Mouse (Mus musculus): ENCODE data around the gene Spag8. TPM values are rescaled to one million over a fixed set of nuclear protein-coding genes. Genes with fewer than 3 reads are reported as not detected.

Spag8 gene
- polyA plus RNA-seq, 1 experiment: 0.02 TPM

DNA sequence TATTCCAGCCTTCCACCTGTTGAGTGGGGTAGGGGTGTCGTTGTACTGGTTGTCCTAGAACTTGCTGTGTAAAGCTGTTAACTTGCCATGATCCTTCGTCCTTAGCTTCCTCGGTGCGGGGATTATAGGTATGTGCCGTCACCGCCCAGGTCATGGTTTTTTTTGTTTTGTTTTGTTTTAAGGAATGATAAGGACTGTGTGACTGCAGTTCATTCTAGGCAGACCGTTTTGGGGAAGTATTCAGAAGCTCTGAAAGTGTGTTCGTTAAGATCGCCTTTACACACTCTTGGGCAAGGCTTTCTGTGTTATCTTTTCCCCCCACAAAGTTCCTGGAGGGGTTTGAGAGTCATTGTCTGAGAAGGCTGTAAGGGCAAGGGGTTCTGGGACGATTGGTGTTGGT, 40.9 kb downstream of the Spag8 start:
- H3K4me2 ChIP-seq (ENCODE audit: low read depth): no peak overlapping the region
- no peak for TF ChIP-seq MAX (IDR thresholded peaks at IDR 0.05; ENCODE audit: low read depth)
- no peak for TF ChIP-seq POLR2A (IDR thresholded peaks at IDR 0.05; ENCODE audit: insufficient read length, low read depth)
- no peak overlapping the region for H3ac ChIP-seq (ENCODE audit: control insufficient read depth, insufficient read length)

DNA sequence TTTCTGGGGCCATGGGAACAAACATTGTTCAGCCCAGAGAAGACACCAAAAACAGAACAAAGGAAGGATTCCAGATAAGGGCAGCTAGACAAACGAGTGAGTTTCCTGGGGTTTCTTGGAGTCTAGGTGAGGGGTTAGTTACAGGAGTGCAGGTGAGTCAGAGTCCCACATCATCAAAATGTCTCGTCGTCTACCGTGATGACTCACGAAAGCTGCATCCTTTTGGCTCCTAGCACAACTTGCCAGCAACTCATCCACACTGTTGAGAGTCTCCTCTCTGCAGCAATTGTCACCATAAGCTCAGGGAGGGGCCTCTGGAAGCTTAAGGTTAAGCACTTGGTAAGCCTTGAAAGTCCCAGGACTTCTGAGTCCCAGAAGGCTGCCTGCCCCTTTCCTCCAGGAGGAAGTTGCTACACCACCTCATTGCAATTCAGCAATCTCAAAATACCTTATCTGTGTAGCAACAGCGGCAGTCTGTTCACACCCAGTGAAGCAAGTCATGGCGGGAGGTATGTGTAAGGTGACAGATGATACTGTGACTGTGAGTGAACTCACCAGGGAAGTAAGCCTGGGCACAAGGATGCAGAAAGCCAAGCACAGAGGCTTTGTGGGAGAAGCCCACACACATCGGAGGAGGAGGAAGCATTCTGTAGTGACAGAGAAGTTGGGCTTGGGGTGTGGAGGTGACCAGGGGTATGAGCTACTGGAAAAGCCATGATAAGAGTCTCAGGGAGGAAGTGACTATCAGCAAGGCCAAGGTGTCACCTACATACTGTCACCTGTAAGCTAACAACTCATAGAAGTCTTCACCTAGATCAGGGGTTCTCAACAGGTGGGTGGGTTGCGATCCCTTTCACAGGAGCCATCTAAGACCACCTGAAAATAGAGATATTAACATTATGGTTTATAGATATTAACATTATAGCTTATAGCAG, 48.4 kb downstream of the Spag8 start:
- Histone ChIP-seq H3K4me2 (ENCODE audit: low read depth) (no peak overlapping the region), H3K27me3 (ENCODE audit: control insufficient read depth, insufficient read depth, insufficient read length) (no peaks in the 10 kb centered on the region), H3ac (ENCODE audit: control insufficient read depth, insufficient read length) (no peak overlapping the region), H3K36me3 (ENCODE audit: control insufficient read depth, insufficient read depth) (no peaks in the 10 kb centered on the region), H3K4me3 (no peak overlapping the region), H3K79me2 (ENCODE audit: control insufficient read depth, insufficient read depth) (no peaks in the 10 kb centered on the region)
- TF ChIP-seq USF1 (IDR thresholded peaks at IDR 0.05; ENCODE audit: low read depth) (no peak), CEBPB (IDR thresholded peaks at IDR 0.05; ENCODE audit: insufficient read depth, poor library complexity, severe bottlenecking) (no peak), POLR2A (IDR thresholded peaks at IDR 0.05; ENCODE audit: insufficient read length, low read depth) (no peak), SRF (IDR thresholded peaks at IDR 0.05; ENCODE audit: control insufficient read depth, insufficient read length, low read depth) (no peak), TCF3 (IDR thresholded peaks at IDR 0.05; ENCODE audit: insufficient read length, low read depth) (no peak), MYOG (IDR thresholded peaks at IDR 0.05; ENCODE audit: control insufficient read depth in 1 of 3, insufficient read depth in 1 of 3, insufficient read length in 2 of 3, low read depth in 2 of 3) (no peak), TCF12 (IDR thresholded peaks at IDR 0.05; ENCODE audit: insufficient read depth, poor library complexity, severe bottlenecking) (no peak), MAX (IDR thresholded peaks at IDR 0.05; ENCODE audit: low read depth) (no peak), POLR2AphosphoS2 (IDR thresholded peaks at IDR 0.05; ENCODE audit: insufficient read length, low read depth) (no peak)

More for the DNA sequence above, 40.9 kb downstream of the Spag8 start:
- Histone ChIP-seq H3K4me3 (no peak overlapping the region), H3K27me3 (ENCODE audit: control insufficient read depth, insufficient read depth, insufficient read length) (peaks cover 15% of the 10 kb centered on the region), H3K36me3 (ENCODE audit: control insufficient read depth, insufficient read depth) (no peaks in the 10 kb centered on the region), H3K79me2 (ENCODE audit: control insufficient read depth, insufficient read depth) (no peaks in the 10 kb centered on the region)

DNA sequence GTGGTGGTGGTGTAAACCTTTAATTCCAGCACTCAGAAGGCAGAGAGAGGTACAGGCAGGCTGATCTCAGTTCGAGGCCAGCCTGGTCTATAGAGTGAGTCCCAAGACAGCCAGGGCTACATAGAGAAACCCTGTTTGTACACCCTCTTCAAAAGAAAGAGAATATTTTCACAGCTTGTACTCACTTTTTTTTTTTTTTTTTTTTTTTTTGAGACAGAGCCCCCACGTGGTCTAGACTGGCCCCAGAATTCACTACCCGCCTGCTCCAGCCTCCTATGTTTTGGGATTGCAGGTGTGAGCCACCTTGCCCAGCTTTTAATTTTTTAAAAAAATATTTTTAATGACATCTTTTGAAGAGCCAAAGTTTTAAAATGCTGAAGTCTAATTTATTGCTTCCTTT, 49.3 kb downstream of the Spag8 start:
- no peak overlapping the region for H3K4me2 ChIP-seq (ENCODE audit: low read depth)
- no peaks in the 10 kb centered on the region for H3K79me2 ChIP-seq (ENCODE audit: control insufficient read depth, insufficient read depth)
- no peak overlapping the region for H3K4me3 ChIP-seq
- H3K36me3 ChIP-seq (ENCODE audit: control insufficient read depth, insufficient read depth): no peaks in the 10 kb centered on the region
- no peak overlapping the region for H3ac ChIP-seq (ENCODE audit: control insufficient read depth, insufficient read length)
- no peaks in the 10 kb centered on the region for H3K27me3 ChIP-seq (ENCODE audit: control insufficient read depth, insufficient read depth, insufficient read length)
- TF ChIP-seq TCF3 (IDR thresholded peaks at IDR 0.05; ENCODE audit: insufficient read length, low read depth): no peak
- no peak for TF ChIP-seq CEBPB (IDR thresholded peaks at IDR 0.05; ENCODE audit: insufficient read depth, poor library complexity, severe bottlenecking)
- no peak for TF ChIP-seq E2F4 (IDR thresholded peaks at IDR 0.05; ENCODE audit: insufficient read depth)
- TF ChIP-seq MYOD1 (IDR thresholded peaks at IDR 0.05; ENCODE audit: control insufficient read depth in 1 of 3, insufficient read length in 2 of 3, low read depth in 2 of 3): no peak
- TF ChIP-seq MYOG (IDR thresholded peaks at IDR 0.05; ENCODE audit: control insufficient read depth in 1 of 3, insufficient read depth in 1 of 3, insufficient read length in 2 of 3, low read depth in 2 of 3): no peak
- no peak for TF ChIP-seq MAX (IDR thresholded peaks at IDR 0.05; ENCODE audit: low read depth)
- no peak for TF ChIP-seq TCF12 (IDR thresholded peaks at IDR 0.05; ENCODE audit: insufficient read depth, poor library complexity, severe bottlenecking)
- TF ChIP-seq SRF (IDR thresholded peaks at IDR 0.05; ENCODE audit: control insufficient read depth, insufficient read length, low read depth): no peak

Other genes starting within 250 kb of the Spag8 start
- gene Fam166b, start 224.5 kb downstream of the Spag8 start, polyA plus RNA-seq (2012; fragmentation: generic; extraction: Trizol): 0.04 TPM
- gene Tesk1, start 211.7 kb downstream of the Spag8 start, polyA plus RNA-seq (2012; fragmentation: generic; extraction: Trizol): 40.4 TPM
- 0.74 TPM for gene Cd72, start 199.0 kb downstream of the Spag8 start, polyA plus RNA-seq (2012; fragmentation: generic; extraction: Trizol)
- not detected for gene Sit1, start 169.9 kb downstream of the Spag8 start, polyA plus RNA-seq (2012; fragmentation: generic; extraction: Trizol)
- 111 TPM for gene Ccdc107, start 160.7 kb downstream of the Spag8 start, polyA plus RNA-seq (2012; fragmentation: generic; extraction: Trizol)
- gene Arhgef39, start 153.9 kb downstream of the Spag8 start, polyA plus RNA-seq (2012; fragmentation: generic; extraction: Trizol): 5.7 TPM
- 10.7 TPM for gene Car9, start 146.6 kb downstream of the Spag8 start, polyA plus RNA-seq (2012; fragmentation: generic; extraction: Trizol)
- gene Tpm2, start 129.8 kb downstream of the Spag8 start, polyA plus RNA-seq (2012; fragmentation: generic; extraction: Trizol): 2,542 TPM
- 73.9 TPM for gene Creb3, start 91.3 kb downstream of the Spag8 start, polyA plus RNA-seq (2012; fragmentation: generic; extraction: Trizol)
- 225 TPM for gene Tln1, start 90.9 kb downstream of the Spag8 start, polyA plus RNA-seq (2012; fragmentation: generic; extraction: Trizol)
- 28.6 TPM for gene Rgp1, start 74.9 kb downstream of the Spag8 start, polyA plus RNA-seq (2012; fragmentation: generic; extraction: Trizol)
- 5.9 TPM for gene Gba2, start 74.7 kb downstream of the Spag8 start, polyA plus RNA-seq (2012; fragmentation: generic; extraction: Trizol)
- gene Msmp, start 69.1 kb downstream of the Spag8 start, polyA plus RNA-seq (2012; fragmentation: generic; extraction: Trizol): not detected
- gene Npr2, start 21.7 kb downstream of the Spag8 start, polyA plus RNA-seq (2012; fragmentation: generic; extraction: Trizol): 9.1 TPM
- 99.1 TPM for gene Hint2, start 2.9 kb upstream of the Spag8 start, polyA plus RNA-seq (2012; fragmentation: generic; extraction: Trizol)
- 1.7 TPM for gene Tmem8b, start 15.4 kb upstream of the Spag8 start, polyA plus RNA-seq (2012; fragmentation: generic; extraction: Trizol)
- 3.4 TPM for gene Fam221b, start 15.6 kb upstream of the Spag8 start, polyA plus RNA-seq (2012; fragmentation: generic; extraction: Trizol)
- not detected for gene Olfr70, start 47.2 kb upstream of the Spag8 start, polyA plus RNA-seq (2012; fragmentation: generic; extraction: Trizol)
- gene Olfr71, start 56.7 kb upstream of the Spag8 start, polyA plus RNA-seq (2012; fragmentation: generic; extraction: Trizol): not detected
- gene Hrct1, start 73.6 kb upstream of the Spag8 start, polyA plus RNA-seq (2012; fragmentation: generic; extraction: Trizol): 0.78 TPM
- 0.02 TPM for gene Spaar, start 76.4 kb upstream of the Spag8 start, polyA plus RNA-seq (2012; fragmentation: generic; extraction: Trizol)
- gene Olfr159, start 117.4 kb upstream of the Spag8 start, polyA plus RNA-seq (2012; fragmentation: generic; extraction: Trizol): not detected
- not detected for gene Olfr156, start 170.3 kb upstream of the Spag8 start, polyA plus RNA-seq (2012; fragmentation: generic; extraction: Trizol)
- not detected for gene Olfr157, start 186.6 kb upstream of the Spag8 start, polyA plus RNA-seq (2012; fragmentation: generic; extraction: Trizol)
- gene Olfr155, start 198.0 kb upstream of the Spag8 start, polyA plus RNA-seq (2012; fragmentation: generic; extraction: Trizol): not detected
- gene Reck, start 221.9 kb upstream of the Spag8 start, polyA plus RNA-seq (2012; fragmentation: generic; extraction: Trizol): 0.61 TPM